Mouse (Mus musculus) forebrain, embryonic 13.5 days (tissue): ENCODE results near the gene Hoxc11. TPM values are rescaled to one million over a fixed set of nuclear protein-coding genes. Genes with fewer than 3 reads are reported as not detected.
A peak's percentile ranks its signal among the peaks of the same experiment; 100 is the strongest.

Source experiments
- ATAC-seq: fragments of 200-750 bp; cut with Nextera tagmentation; 2 replicates; pipeline ENCODE4 v1.8.0; 2017
- H3K27ac ChIP-seq: fragments of 300-500 bp; sonication (generic); 2 replicates; pipeline ENCODE4 v1.5.1; 2015; ENCODE audit warnings: inconsistent platforms, mild to moderate bottlenecking, moderate library complexity
- H3K27me3 ChIP-seq: fragments of 300-500 bp; sonication (generic); 2 replicates; pipeline ENCODE4 v1.6.1; 2015; ENCODE audit warnings: mild to moderate bottlenecking, inconsistent platforms
- H3K36me3 ChIP-seq: fragments of 300-500 bp; sonication (generic); 2 replicates; pipeline ENCODE4 v1.6.1; 2015; ENCODE audit warnings: mild to moderate bottlenecking, inconsistent platforms; ENCODE audit not compliant: poor library complexity, severe bottlenecking
- H3K4me1 ChIP-seq: fragments of 300-500 bp; sonication (generic); 2 replicates; pipeline ENCODE4 v1.6.1; 2015; ENCODE audit warnings: inconsistent platforms
- H3K4me2 ChIP-seq: fragments of 300-500 bp; sonication (generic); 2 replicates; pipeline ENCODE4 v1.6.1; 2015; ENCODE audit warnings: inconsistent platforms, mild to moderate bottlenecking, moderate library complexity
- H3K4me3 ChIP-seq: fragments of 300-500 bp; sonication (generic); 2 replicates; pipeline ENCODE4 v1.5.1; 2015; ENCODE audit warnings: mild to moderate bottlenecking, inconsistent platforms
- H3K9ac ChIP-seq: fragments of 300-500 bp; sonication (generic); 2 replicates; pipeline ENCODE4 v1.6.1; 2015; ENCODE audit warnings: mild to moderate bottlenecking, inconsistent platforms
- H3K9me3 ChIP-seq: fragments of 300-500 bp; sonication (generic); replicated peaks from 2 replicates; pipeline ENCODE4 v1.6.1; 2016; ENCODE audit warnings: inconsistent platforms
- WGBS: fragments of 180-500 bp; shearing (Covaris S2); methylation state at CpG from one replicate; pipeline ENCODE4 v1.1.7; 2015; 5-methylcytosine and 5-hydroxymethylcytosine counted together
- polyA plus RNA-seq: library from polyadenylated mRNA; unstranded; fragments of >200 nt; fragmentation: Nextera tagmentation; extraction: Ambion mirVana; gene quantifications from 2 replicates; pipeline ENCODE4 v1.2.1, GENCODE M21; 2015

The Hoxc11 gene
- polyA plus RNA-seq, 1 experiment from 2014 or later, result not detected

DNA sequence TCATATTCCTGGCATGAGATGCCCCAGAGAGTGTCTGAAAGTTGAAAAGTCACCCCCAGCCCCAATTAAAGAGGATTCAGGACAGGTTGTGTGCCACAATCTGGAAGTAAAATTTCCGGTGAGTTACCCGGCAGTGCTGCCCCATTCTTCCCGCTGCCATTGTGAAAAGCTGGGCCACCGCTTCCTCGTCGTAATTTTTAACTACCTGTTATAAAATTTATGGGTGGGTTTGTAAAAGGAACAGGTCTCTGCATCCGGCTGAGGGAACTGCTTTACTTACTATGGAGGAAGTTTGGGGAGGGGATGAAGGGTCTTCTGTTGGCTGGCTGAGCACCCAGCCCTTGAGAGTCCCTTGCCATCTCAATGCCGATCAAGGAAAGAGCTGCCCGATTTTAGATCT, 42.3 kb downstream of the Hoxc11 start:
- no peaks in the 10 kb centered on the region for H3K9me3 ChIP-seq
- no peaks in the 10 kb centered on the region for H3K36me3 ChIP-seq
- H3K9ac ChIP-seq, result no peak overlapping the region
- 1% methylated on average over 9 of the region's 9 CpGs for WGBS
- H3K4me2 ChIP-seq, result no peak overlapping the region
- H3K27me3 ChIP-seq, result peaks cover 99% of the 10 kb centered on the region
- H3K27ac ChIP-seq, result no peak overlapping the region
- no peak overlapping the region for H3K4me3 ChIP-seq
- ATAC-seq, result no peak
- H3K4me1 ChIP-seq, result peaks cover 9% of the 10 kb centered on the region

DNA sequence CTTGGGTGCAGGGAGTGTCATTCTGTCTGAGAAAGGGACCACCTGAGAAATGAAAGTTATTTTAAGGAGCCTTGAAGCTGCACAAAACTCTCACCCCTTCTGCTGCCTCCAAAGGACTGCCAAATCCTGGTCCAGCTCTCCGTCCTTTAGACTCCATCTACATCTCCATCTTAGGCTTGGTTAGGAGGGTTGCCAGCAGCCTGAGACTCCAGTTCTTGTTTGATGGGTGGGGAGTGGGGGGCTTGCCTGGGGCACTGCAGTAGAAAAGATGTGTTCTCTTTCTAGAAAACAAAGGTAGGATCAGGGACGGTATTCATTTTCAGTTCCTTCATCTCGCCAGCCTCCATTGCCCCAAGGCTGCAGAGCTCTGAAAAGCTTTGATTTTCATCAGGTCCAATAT, 43.2 kb downstream of the Hoxc11 start:
- no peak for ATAC-seq

DNA sequence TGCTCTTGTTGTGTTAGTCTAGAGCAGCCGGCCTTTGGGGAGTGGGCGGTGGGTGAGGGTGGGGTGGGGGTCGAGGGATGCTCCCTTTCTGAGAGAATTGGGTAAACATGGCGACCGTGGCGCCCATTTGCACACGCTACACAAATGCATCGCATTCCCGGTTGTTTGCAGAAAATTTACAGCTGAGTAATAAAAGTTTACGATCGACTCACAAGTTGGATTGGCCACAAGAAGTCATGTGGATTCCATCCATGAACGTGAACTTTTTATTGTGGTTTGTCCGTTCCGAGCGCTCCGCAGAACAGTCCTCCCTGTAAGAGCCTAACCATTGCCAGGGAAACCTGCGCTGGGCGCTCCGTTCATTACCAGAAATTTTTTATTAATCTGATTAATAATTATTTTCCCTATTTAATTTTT, 43.7 kb downstream of the Hoxc11 start, which contains the start of gene Hoxc6:
Hoxc6 (plus strand) TSS at position 319 of the 417 bp plus-strand sequence.
- Histone ChIP-seq H3K27ac (no peak within 1 kb of the TSS), H3K4me3 (peak within 1 kb of the TSS; percentile 29; the same call in 1 of the 2 replicates), H3K4me1 (peaks cover 9% of the 10 kb centered on the region), H3K9me3 (no peaks in the 10 kb centered on the region), H3K27me3 (peaks cover 99% of the 10 kb centered on the region), H3K4me2 (peak within 1 kb of the TSS; percentile 58), H3K9ac (no peak within 1 kb of the TSS), H3K36me3 (no peaks in the 10 kb centered on the region)
- 1% methylated on average over 19 of the region's 19 CpGs for WGBS
- ATAC-seq, result no peak

More for the DNA sequence above, 43.2 kb downstream of the Hoxc11 start:
- no peaks in the 10 kb centered on the region for H3K36me3 ChIP-seq
- H3K9me3 ChIP-seq, result no peaks in the 10 kb centered on the region
- no peak overlapping the region for H3K27ac ChIP-seq
- H3K27me3 ChIP-seq, result peaks cover 99% of the 10 kb centered on the region
- H3K4me3 ChIP-seq, result no peak overlapping the region
- peaks cover 9% of the 10 kb centered on the region for H3K4me1 ChIP-seq
- 0% methylated on average over 3 of the region's 3 CpGs for WGBS
- H3K4me2 ChIP-seq, result no peak overlapping the region
- H3K9ac ChIP-seq, result no peak overlapping the region

DNA sequence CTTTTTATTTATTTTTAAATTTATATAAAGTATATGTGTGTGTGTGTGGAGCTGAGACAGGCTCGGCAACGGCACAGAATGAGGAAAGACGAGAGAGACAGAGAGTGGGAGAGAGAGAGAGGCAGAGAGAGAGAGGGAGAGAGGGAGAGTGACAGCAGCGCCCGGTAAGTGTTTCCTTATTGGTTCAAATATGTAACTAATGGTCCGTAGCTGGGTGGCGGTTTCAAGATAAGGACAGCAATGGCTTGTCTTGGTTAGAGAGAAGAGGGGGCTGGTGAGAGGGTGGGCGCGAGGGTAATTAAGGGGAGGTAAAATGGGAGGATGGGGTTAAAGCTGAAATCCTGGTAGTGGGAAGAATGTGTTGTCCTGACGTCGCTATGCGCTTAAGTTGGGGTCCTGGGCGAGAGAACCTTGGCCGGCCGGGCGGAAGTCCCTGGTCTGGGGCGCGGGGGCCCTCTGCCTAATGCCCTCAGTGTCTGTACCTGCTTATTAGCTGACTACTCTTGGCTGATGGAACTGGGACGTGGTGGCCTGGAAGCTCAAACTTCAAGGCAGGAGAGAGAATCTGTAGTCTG, 44.5 kb downstream of the Hoxc11 start:
- Histone ChIP-seq H3K4me1 (peaks cover 9% of the 10 kb centered on the region), H3K4me2 (peak overlapping the region; percentile 58), H3K4me3 (peak overlapping the region; percentile 29; the same call in 1 of the 2 replicates), H3K9me3 (no peaks in the 10 kb centered on the region), H3K9ac (no peak overlapping the region), H3K27me3 (peaks cover 100% of the 10 kb centered on the region), H3K27ac (no peak overlapping the region), H3K36me3 (no peaks in the 10 kb centered on the region)
- WGBS, result under 1% methylated on average over 19 of the region's 19 CpGs
- peak; percentile 30; the same call in 1 of the 2 replicates for ATAC-seq

DNA sequence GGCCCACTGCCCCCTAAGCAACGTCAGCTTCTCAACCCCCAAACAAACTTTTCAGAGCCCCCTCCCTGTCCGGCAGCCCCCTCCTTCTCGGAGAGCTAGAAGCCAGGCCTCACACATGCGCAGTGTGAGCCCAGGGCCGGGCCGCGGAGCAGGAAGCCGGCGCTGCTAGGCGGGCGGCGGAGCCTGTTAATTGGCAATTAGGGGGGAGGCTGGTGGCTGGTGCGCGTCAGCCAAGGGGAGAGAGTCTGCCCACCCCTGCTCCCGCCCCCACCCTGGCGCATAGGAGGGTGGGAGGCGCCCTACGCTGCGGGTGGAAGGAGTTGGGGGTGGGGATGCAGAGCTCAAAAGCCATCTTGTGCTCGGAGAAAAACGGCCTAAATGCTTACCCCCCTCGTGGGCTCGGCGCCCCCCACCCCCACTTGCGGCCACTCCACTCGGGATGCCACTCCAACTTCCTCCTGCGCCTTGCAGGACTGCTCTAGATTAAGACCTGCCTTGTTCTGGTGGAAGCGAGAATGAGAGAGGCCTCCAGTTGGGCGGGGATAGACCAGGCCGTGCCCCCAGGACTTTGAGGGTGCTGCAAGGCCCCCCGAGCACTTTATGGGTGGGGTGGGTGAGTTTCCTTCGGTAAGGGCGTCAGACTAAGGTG, 45.1 kb downstream of the Hoxc11 start:
- Histone ChIP-seq H3K27ac (no peak overlapping the region), H3K27me3 (peaks cover 100% of the 10 kb centered on the region), H3K9ac (0 out of 2 replicates have a peak overlapping the region, but pooled peaks have one; percentile 40), H3K9me3 (no peaks in the 10 kb centered on the region), H3K4me3 (peak overlapping the region; percentile 29), H3K4me1 (peaks cover 9% of the 10 kb centered on the region), H3K36me3 (no peaks in the 10 kb centered on the region), H3K4me2 (peak overlapping the region; percentile 58)
- under 1% methylated on average over 27 of the region's 33 CpGs for WGBS
- peak; percentile 80 for ATAC-seq

DNA sequence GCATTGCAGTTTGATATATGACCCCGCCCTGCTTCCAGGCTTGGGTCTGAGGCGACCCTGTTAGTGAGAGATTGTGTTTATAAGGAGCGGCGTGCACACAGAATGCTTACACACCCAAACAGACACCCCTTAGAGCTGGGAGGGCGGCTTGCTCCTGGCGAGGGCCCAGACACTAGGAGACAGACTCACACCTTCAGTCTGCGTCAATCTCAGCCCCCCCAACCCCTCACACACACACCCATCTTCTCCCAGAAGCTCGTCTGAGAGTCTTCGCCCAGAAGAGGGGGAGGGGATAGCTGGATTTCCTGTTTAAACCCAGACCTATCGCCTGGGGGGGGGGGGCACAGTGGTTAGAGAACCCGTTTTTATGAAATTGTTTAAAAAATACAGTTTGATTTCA, 45.7 kb downstream of the Hoxc11 start:
- no peak for ATAC-seq
- WGBS, result 3% methylated on average over 11 of the region's 11 CpGs
- peaks cover 9% of the 10 kb centered on the region for H3K4me1 ChIP-seq
- H3K27me3 ChIP-seq, result peaks cover 100% of the 10 kb centered on the region
- no peak overlapping the region for H3K4me2 ChIP-seq
- no peaks in the 10 kb centered on the region for H3K9me3 ChIP-seq
- no peak overlapping the region for H3K4me3 ChIP-seq
- H3K36me3 ChIP-seq, result no peaks in the 10 kb centered on the region
- H3K9ac ChIP-seq, result no peak overlapping the region
- no peak overlapping the region for H3K27ac ChIP-seq

DNA sequence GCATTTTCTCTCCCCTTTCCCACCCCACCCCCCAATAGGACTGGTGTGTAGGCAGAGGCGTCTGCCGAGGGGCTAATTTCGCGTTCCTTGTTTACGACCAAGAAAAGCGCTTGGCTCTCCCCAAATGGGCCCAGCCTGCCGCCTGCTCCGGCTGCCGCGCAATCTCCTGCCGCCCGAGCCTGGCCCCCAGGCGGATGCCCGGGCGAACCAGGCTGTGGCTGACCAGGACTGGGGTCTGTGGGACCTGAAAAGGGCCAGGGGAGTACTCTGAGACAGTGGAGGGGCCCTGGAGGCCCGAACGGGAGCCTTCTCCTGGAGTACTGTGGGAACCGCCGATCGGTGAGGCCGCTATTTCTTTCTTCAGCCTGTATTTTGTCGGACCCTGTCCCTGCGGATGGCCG, 46.3 kb downstream of the Hoxc11 start:
- ATAC-seq, result no peak
- Histone ChIP-seq H3K9me3 (no peaks in the 10 kb centered on the region), H3K27me3 (peaks cover 100% of the 10 kb centered on the region), H3K4me2 (no peak overlapping the region), H3K36me3 (no peaks in the 10 kb centered on the region), H3K9ac (no peak overlapping the region), H3K4me3 (0 out of 2 replicates have a peak overlapping the region, but pooled peaks have one; percentile 12), H3K4me1 (peaks cover 9% of the 10 kb centered on the region), H3K27ac (no peak overlapping the region)
- WGBS, result under 1% methylated on average over 24 of the region's 24 CpGs

DNA sequence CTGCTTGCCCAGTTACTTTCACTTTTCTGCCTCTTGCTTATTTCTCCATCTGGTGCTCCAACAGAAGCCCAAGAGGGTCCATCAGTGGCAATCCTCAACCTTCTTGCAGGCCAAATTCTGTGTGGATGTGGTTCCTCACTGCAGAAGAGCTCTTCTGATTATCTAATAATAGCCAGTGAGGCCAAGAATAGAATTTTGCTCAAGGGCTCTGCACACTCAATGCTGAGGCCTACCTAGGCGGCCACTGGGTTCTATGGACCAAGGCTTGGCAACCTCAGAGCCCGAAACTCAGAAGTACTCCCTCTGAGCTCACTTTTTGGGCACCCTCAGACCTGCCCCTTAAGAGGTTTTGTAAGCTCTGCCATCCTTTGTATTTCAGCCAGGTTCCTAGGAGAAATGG, 47.1 kb downstream of the Hoxc11 start:
- no peak overlapping the region for H3K4me2 ChIP-seq
- no peak overlapping the region for H3K9ac ChIP-seq
- H3K4me3 ChIP-seq, result no peak overlapping the region
- no peaks in the 10 kb centered on the region for H3K36me3 ChIP-seq
- peaks cover 100% of the 10 kb centered on the region for H3K27me3 ChIP-seq
- WGBS, result 6% methylated on average over 2 of the region's 2 CpGs
- ATAC-seq, result no peak
- no peaks in the 10 kb centered on the region for H3K9me3 ChIP-seq
- H3K27ac ChIP-seq, result no peak overlapping the region
- peaks cover 9% of the 10 kb centered on the region for H3K4me1 ChIP-seq

DNA sequence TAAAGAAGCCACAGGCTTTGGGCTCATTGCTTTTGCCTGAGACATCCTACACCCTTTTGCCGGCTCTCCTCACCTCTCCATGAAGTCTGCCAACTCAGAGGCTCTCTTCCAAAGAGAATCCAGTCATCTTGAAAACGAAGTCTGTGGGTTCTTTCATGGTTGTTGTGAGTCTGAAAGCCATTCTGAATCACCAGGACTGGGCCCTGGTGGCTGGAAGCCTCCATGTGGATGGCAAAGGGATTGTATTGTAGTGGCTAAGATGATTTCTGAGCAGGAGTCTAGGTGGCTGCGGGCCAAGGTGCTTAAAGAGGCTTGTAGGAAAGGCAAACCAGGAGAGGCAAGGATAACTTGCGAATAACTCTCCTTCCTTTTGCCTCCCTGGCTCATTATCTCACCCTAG, 47.9 kb downstream of the Hoxc11 start:
- WGBS, result 4% methylated on average over 4 of the region's 4 CpGs

DNA sequence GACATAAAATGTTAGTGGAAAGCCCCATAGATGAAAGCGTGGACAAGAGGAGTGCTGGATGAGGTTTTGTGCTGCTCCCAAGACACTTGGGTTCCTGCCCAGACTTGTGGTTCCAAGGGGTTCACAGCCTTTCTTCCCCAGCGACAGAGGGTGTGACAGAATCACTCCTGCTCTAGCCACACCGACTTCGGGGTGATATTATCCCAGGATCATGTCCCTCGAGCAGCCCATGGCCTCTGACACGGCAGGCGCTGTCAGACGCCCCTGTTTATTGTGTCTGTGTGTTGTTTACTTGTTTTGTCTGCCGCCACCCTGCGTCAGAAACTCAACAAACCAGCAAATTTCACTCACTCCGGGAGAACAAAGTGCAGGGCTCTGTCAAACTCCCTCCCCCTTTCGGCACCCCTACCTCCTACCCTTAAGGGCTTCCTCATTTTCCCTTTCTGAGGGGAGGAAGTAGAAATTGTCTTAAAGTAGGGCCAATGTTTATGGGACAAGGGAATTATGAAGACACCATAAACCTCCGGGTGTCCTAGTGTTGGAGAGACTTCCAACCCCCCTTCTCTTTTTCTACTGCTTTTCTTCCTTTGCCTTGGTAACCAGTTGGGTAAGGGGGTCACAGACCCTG, 48.7 kb downstream of the Hoxc11 start:
- ATAC-seq, result no peak
- H3K4me3 ChIP-seq, result no peak overlapping the region
- no peaks in the 10 kb centered on the region for H3K9me3 ChIP-seq
- H3K36me3 ChIP-seq, result no peaks in the 10 kb centered on the region
- WGBS, result under 1% methylated on average over 13 of the region's 13 CpGs
- no peak overlapping the region for H3K4me2 ChIP-seq
- H3K4me1 ChIP-seq, result peaks cover 9% of the 10 kb centered on the region
- H3K27ac ChIP-seq, result no peak overlapping the region
- H3K27me3 ChIP-seq, result peaks cover 100% of the 10 kb centered on the region
- no peak overlapping the region for H3K9ac ChIP-seq

More for the DNA sequence above, 47.9 kb downstream of the Hoxc11 start:
- no peak overlapping the region for H3K4me2 ChIP-seq
- H3K9me3 ChIP-seq, result no peaks in the 10 kb centered on the region
- peaks cover 9% of the 10 kb centered on the region for H3K4me1 ChIP-seq
- ATAC-seq, result no peak
- H3K4me3 ChIP-seq, result no peak overlapping the region
- no peak overlapping the region for H3K9ac ChIP-seq
- H3K36me3 ChIP-seq, result no peaks in the 10 kb centered on the region
- peaks cover 100% of the 10 kb centered on the region for H3K27me3 ChIP-seq
- H3K27ac ChIP-seq, result no peak overlapping the region

DNA sequence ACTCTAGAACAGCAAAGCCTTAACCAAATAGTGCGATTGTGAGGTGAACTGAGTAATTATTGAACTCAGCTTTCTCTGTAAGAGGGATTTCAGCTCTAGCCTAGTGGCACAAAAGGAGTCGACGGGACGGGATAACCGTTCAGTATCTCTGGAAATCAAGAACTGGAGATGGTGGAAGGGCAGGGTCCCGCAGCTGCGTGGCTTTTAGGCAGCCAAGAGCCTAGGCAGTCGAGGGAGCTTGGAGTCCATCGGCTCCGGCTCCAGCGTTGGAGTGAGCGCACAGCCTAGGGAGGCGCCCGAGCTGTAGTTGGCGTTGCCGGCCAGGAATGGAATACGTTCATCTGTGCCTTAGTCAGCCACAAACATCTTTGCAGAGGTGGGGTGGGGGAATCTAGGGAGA, 51.1 kb downstream of the Hoxc11 start:
- ATAC-seq, result no peak

DNA sequence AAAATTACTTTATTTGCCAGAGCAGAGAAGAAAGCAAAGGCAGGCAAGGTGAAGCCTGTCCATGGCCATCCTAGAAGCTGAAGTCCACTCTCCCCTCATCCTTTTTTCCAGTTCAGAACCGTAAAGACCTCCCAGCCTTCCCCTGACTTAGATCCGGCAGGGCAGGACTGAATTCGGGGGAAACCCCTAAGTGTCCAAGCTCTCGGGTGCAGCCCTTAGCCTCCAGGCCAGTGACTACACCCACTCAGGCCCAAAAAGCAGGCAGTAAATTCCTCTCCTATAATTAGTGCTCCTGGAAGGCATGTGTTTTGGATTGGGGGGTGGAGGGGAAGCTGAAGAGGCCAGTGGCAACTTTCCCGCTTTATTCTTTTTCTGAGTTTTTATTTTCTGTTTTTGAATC, 51.6 kb downstream of the Hoxc11 start:
- no peak overlapping the region for H3K4me2 ChIP-seq
- H3K9ac ChIP-seq, result no peak overlapping the region
- no peak overlapping the region for H3K4me3 ChIP-seq
- H3K9me3 ChIP-seq, result no peaks in the 10 kb centered on the region
- ATAC-seq, result no peak
- no peaks in the 10 kb centered on the region for H3K36me3 ChIP-seq
- H3K4me1 ChIP-seq, result no peaks in the 10 kb centered on the region
- H3K27ac ChIP-seq, result no peak overlapping the region
- 1% methylated on average over 5 of the region's 5 CpGs for WGBS
- peaks cover 100% of the 10 kb centered on the region for H3K27me3 ChIP-seq

More for the DNA sequence above, 51.1 kb downstream of the Hoxc11 start:
- H3K9ac ChIP-seq, result no peak overlapping the region
- H3K4me3 ChIP-seq, result no peak overlapping the region
- no peak overlapping the region for H3K4me2 ChIP-seq
- 1% methylated on average over 17 of the region's 17 CpGs for WGBS
- no peaks in the 10 kb centered on the region for H3K9me3 ChIP-seq
- no peaks in the 10 kb centered on the region for H3K4me1 ChIP-seq
- H3K27ac ChIP-seq, result no peak overlapping the region
- H3K27me3 ChIP-seq, result peaks cover 100% of the 10 kb centered on the region
- no peaks in the 10 kb centered on the region for H3K36me3 ChIP-seq
